Mouse (Mus musculus) heart, postnatal 36 days (tissue): Measurements from ENCODE around the gene Naa38. TPM values are rescaled to one million over a fixed set of nuclear protein-coding genes. Genes with fewer than 3 reads are reported as not detected.

Experiments
- DNase-seq, 2 experiments: peaks; one replicate each; pipeline ENCODE4 v3.0.0; 2021 to 2022
- intact Hi-C: fragments of 180-260 bp; cut with DNase I; formaldehyde crosslinking; loops from one replicate; pipeline ENCODE4 v1.15.1; 2025
- total RNA-seq, 2 experiments: library from RNA; stranded (reverse); gene quantifications; 2 replicates each; pipeline ENCODE4 v1.2.3; 2021

Gene Naa38
- total RNA-seq, 2 experiments from 2014 or later, result 101 to 103 TPM

DNA sequence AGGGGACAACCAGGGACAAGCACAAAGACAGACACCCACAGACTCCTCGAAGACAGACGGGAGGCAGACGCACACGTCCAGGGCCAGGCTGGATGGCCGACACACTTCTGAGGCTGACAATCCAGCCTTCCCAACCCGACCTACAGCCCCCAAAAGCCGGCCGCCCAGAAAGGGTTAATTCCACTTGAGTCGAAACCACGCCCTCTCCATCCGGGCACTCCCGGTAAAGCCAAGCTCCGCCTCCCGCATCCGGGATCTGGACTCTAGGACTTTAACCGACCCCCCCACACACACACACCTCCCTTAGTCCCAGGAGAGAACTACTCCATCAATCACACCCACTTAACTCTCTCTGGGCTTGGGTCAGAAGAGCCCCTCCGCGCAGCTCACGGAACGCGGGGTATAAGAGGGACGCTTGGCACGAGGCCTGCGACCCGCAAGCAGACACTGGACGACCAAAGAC lies 15.8 kb downstream of the Naa38 start:
- peak; percentile 93 to 95 for DNase-seq
- intact Hi-C loops, result loop anchor here (10.0 kb wide), 2 partner anchors 584 to 824 kb away; partner anchors contain the start of genes 0610010K14Rik, Gabarap, Gm21988 and Phf23

DNA sequence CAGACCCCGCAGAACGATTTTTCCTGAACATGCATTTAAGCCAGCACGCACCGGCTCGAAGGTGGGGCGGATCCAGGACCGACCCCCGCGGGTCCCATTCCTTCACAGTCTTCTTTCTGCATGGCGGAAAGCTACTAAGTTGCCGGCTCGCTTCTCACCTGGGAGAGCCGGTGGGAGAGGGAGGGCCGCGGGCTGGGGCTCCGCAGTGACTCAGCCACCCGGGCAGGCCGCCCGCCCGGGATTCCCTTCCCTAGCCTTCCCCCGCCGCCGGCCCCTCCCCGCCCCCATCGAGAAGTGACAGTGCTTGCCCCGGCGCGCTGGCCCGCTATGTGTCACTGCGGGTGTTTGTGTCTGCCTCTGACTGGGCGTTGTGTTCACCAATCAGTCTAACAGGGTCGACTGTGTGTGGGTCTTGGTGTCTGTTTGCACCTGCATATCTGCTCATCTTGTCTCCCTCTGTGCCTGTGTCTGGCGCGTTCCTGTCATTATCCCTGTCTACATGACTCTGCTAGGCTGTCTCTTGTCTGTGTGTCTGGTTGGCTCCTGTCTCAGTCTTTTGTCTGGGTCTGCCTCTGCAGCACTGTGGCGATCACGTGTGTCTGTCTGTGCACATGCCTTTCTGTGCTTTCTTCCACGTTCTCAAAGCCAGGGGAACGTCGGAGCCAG lies 16.4 kb downstream of the Naa38 start:
- intact Hi-C loops, result loop anchor here (10.0 kb wide), 2 partner anchors 583 to 823 kb away; partner anchors contain the start of genes 0610010K14Rik, Gabarap, Gm21988 and Phf23
- DNase-seq, result peak; percentile 73 to 82

DNA sequence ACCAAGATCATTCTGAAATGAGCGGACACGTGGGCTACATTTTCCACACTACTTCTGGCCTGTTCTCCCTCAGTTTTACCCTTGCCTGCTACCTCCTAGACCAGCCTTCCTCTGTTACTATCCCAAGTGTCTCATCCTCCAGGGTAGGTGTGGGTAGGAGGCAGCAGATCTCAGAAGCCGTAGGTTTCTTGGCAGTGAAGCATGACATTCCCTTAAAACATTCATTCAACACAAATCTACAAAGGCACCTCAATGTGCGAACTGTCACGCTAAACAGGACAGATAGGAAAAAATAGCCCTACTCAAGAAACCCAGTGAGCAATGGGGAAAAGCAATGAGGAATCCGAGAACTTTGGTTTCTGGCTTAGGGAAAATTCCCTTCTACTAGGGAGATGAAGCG lies 17.3 kb downstream of the Naa38 start:
- no peak for DNase-seq
- intact Hi-C loops, result loop anchor here (10.0 kb wide), 2 partner anchors 582 to 822 kb away; partner anchors contain the start of genes 0610010K14Rik, Gabarap, Gm21988 and Phf23

DNA sequence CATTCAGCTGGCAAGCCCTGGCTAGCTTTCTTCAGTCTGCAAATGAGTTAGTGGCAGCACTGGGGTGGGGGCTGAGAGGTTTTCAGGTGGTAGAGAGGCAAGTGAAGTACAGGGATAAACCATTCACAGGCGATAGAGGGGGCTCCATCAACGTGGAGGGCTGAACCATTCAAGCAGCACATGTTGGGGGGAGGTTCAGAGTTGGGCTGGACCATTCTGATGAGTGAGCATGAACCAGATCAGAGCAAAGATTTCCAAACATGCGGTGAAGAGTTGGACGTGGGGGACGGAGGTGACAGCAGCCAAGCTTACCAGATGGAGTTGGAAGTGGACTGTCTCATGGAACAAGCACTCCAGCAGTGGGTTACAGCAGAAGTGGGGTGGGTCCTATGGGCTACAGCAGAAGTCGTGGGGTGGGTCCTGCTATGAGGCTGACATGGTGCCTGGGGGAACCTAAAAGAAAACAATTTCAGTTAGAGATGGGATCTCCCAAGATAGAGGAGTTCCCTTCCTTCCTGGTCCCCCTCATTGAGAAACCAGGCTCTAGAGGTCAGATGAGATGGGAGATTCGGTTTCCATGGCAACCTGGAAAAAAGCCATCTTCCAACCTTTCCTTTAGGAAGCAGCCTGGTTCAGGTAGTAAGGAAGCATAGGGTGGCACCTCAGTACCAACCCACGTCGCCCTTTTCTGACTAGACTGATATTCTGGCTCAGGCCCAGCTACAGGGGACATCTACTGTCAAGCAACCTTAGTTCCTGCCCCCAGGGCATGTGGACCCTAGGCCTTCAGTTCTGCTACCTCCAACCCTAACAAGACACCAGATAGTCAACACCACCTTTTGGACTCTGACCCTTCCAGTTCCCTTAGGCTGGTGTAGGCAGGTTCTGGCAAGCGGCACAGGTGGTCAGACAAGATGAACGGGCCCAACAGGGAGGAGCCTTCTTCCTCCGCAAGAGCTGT lies 18.2 kb downstream of the Naa38 start, which contains the start of gene Kdm6b:
Gene Kdm6b, minus strand, starts transcription at position 455 of the 961 bp plus-strand sequence.
- no peak for DNase-seq
- intact Hi-C loops, result loop anchor here (10.0 kb wide), 2 partner anchors 581 to 821 kb away; partner anchors contain the start of genes 0610010K14Rik, Gabarap, Gm21988 and Phf23

DNA sequence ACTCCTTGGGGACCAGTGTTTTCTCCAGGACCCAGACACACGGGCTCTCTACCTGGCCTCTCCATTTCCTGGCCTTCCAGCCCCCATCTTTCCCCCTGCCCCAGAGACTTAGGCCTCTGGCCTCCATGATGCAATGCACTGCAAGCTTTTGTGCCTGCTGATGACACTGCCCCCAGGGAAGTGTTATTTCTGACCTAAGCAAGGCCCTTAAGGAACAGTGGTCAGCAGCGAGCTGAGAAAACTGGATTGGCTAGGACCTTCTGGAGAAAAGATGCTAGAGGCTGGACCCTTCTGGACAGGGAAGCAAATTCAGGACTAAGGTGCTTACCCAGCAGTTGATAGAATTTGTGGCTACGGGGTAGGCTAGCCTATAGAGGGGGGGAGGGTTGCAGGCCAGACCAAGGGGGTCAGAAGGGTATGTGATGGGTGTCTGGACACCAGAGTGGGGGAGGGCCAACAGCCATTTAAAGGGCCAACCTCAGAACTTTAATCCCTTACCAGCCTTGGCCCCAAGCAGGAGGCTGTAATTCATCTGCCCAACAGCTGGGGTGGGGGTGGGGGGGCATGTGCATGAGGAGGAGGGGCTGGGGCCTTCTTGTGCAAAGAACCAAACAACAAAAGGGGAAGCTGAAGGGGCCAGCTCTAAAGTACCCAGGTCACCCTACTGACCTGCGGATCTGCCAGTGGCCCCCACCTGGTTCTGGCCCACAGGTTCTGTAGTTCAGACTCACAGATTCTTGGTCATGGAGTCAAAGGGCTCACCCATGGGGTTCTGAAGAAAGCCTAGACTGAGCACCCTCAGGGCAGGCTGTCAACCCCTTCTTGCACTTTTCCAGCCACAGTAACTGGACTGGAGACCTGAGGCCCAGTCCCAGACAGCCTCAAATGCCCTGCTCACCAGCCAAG lies 19.4 kb downstream of the Naa38 start:
- DNase-seq, result no peak
- intact Hi-C loops, result loop anchor here (5.0 to 10.0 kb wide), 4 partner anchors 302 to 820 kb away; partner anchors contain the start of genes 0610010K14Rik, Gabarap, Gm21988 and Per1

DNA sequence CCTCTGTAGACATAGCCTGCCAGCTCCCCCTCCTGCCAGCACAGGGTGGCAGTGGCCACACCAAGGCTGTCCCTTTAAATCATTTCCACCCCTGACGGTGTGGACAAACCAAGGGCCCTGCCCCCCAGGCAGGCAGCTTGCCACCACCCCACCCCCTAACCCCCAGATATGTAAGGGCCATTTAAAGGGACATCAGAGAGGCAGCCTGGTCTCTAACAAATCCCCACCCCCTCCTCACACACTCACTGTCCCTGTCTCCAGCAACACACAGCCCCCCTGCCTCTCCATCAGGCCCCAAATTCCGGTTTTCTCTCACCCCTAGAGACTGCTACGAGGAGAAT lies 20.0 kb downstream of the Naa38 start:
- DNase-seq, result peak; percentile 48 to 56
- intact Hi-C loops, result loop anchor here (5.0 to 10.0 kb wide), 4 partner anchors 303 to 820 kb away; partner anchors contain the start of genes 0610010K14Rik, Gabarap, Gm21988 and Per1

DNA sequence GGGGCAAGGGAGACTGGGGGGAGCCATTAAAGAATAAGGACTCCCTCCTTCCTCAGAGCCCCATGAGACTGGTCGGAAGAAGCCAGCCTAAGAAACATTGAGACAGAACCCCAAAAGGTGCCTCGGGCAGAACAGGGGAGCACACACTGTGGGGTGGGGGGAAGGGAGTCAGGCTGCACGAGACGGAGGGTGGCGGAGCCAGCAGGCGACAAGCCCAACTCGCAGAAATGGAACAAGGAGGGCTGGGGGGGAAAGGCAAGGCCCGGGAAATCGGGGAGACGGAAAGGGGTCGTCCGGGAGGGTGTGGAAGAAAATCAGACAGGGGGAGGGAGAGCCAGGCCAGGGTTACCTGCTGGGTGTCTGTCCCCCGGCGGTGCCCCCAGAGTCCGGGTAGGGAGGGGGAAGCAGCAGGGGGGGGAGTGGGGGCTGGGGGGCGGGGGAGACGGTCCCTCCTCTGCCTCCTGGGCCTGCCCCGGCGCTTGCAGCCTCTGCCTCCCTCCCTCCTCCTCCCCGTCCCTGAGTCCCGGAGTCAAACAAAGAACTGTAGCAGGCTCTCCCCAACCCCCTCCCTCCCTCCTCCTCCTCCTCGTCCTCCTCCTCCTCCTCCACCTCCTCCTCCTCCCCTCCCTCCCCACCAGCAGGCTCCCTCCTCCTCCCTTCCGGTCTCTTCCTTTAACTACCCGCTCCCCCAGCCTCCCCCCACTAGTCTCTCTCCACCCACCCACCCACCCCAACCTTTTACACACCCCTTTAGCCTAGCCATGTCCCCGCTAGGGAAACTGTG lies 20.6 kb downstream of the Naa38 start:
- intact Hi-C loops, result loop anchor here (5.0 to 10.0 kb wide), 4 partner anchors 304 to 819 kb away; partner anchors contain the start of genes 0610010K14Rik, Gabarap, Gm21988 and Per1
- peak in 1 of 2 experiments; percentile 56 for DNase-seq

DNA sequence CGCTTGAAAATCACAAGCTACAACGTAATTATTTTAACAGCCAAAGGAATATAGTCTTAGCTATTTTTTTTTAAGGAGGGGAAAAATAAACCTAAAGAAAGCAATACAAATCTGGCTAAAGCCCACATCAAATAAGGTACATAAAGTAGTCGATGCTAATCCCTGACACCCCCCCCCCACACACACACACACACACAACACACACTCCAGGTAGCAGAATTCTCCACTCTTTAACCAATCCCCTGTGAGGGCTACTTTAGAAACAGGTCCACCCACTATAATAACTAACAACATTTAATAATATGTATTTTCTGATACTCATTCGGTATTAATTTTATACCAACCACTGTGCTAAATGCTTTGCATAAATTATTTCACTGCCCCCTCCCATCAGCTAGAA lies 21.2 kb downstream of the Naa38 start:
- no peak for DNase-seq
- intact Hi-C loops, result loop anchor here (5.0 to 10.0 kb wide), 4 partner anchors 304 to 818 kb away; partner anchors contain the start of genes 0610010K14Rik, Gabarap, Gm21988 and Per1

DNA sequence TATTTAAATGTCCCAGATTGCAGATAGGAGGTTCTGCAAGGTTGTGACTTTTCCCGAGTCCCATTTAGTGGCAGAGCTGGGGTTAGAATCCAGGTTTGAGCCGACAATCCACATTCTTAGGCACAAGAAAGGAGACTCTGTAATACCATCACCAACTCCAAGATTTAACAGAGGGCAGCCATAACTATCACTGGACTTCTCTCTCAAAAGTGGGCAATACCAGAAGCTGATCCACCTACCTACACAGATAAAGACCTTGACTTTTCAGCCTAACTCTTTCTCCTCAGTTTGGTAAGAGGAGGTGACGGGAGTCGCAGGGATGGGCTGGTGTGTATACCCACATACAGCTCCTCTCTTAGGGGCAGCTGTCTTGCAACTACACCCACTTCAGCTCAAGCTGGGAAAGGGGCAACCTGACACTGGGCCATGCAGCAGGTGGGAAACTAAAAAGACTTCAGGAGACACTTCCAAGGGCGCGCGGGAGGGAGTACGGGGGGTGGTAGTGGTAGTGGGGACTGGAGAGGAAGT lies 21.7 kb downstream of the Naa38 start:
- DNase-seq, result no peak
- intact Hi-C loops, result loop anchor here (5.0 to 10.0 kb wide), 4 partner anchors 305 to 818 kb away; partner anchors contain the start of genes 0610010K14Rik, Gabarap, Gm21988 and Per1

DNA sequence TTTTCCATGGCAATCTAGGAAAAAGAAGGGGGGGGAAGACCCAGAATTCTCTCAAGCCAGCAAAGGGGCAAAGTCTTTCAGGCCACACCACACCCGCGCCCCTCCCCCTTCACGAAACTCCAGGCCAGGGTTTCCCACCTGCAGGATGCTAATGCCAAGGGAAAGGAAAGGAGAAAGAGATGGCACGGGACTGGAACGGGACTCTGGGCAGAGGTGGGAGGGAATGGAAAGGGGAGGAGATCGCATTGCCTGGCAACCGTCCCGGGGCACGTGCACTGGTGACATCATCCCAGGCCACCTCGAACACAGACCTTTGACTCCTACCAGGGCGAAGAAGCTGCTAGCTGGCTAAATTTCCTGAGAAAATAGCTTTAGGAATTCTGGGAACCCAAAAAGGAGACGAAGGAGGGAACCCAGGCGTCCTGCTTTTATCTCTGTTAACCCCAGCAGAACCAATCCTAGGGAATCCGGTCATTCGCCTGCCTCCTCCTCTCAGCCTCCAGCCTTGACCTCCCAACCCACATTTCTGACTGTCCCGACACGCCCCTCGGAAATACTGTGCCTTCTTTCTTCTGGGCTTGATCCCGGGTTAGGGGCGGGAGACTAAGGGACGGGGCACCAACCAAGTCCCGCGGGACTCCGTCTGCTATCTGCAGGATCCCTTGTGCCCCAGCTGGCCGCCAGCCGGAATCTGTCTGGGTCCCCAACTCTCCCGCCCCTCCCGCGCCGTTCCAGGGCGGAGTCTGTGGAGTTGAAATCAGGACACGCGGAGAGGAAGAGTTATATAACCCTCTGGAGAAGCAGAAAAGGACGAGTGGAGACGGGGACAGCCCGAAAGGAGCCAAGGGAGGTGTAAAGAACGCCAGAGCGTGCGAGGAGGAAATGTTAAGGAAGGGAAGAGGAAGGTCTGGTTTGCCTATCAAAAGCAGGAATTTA lies 22.4 kb downstream of the Naa38 start:
- intact Hi-C loops, result loop anchor here (1.0 to 10.0 kb wide), 6 partner anchors 8 to 817 kb away; partner anchors contain the start of genes 0610010K14Rik, Gabarap, Gm21988 and Per1

DNA sequence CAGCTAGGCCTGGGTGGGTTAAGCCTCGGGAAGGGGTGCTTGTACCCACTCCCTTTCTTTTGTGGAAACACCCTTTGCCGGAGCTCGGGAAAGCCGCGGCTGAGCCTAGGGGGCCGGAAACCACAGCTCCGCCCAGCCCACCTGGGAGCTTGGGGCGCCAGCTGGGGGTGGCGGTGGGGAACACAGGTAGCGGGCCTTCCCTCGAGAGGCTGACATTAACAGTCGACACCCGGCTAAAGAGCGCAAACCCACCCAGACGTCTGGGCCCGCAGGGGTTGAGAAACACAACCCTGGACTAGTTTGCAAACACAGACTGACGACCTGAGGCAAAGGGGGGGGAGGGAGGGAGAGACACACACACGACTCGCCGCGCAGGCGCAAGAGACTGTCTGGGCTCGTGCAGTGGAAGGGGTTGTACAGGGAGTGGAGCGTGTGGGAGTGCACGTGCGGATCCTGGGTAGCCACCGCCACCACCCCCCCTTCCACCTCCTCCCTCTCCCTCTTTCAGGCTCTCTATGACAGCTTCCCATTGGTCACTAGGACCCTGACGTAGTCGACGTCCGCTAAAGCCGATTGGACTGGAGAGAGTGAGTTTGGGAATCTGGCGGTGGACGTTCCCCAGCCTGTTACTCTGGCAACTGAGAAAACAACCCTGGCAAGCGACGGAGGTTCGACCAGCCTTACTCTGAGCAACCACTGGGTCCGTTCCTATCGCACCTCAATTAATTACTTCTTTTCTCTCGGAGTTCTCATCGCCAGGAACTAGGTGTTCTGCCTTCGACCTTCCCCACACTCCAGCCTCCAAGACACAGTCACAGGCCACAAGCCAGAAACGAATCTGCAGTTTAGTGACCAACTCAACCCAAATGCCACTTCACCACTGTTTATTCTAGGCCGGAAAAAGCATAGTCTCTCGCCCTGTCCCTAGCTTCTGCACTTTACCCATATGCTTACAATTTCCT lies 23.5 kb downstream of the Naa38 start:
- intact Hi-C loops, result loop anchor here (1.0 to 10.0 kb wide), 6 partner anchors 9 to 816 kb away; partner anchors contain the start of genes 0610010K14Rik, Gabarap, Gm21988 and Per1
- peak; percentile 84 to 86 for DNase-seq

More for the DNA sequence above, 22.4 kb downstream of the Naa38 start:
- peak; percentile 92 to 93 for DNase-seq

DNA sequence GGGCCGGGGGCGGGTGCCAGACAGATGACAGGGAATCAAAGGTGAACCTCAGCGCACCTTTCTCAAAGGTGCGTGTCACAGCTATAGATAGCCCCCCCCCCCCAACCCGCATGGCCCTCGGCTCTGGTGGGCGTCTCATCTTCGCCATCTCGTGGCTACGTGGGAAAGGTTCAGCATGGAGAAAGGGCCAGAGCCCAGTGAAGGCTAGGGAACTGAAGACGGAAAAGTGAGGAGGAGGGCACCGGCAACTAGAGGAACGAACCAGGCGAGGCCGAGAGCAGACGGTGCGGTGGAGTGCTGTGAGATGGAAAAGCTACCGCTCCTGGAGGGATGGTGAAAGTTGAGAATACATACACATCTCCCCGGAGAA lies 24.1 kb downstream of the Naa38 start:
- intact Hi-C loops, result loop anchor here (2.0 to 10.0 kb wide), 5 partner anchors 19 to 815 kb away; partner anchors contain the start of genes 0610010K14Rik, Gabarap, Gm21988 and Per1
- DNase-seq, result peak in 1 of 2 experiments; percentile 59

DNA sequence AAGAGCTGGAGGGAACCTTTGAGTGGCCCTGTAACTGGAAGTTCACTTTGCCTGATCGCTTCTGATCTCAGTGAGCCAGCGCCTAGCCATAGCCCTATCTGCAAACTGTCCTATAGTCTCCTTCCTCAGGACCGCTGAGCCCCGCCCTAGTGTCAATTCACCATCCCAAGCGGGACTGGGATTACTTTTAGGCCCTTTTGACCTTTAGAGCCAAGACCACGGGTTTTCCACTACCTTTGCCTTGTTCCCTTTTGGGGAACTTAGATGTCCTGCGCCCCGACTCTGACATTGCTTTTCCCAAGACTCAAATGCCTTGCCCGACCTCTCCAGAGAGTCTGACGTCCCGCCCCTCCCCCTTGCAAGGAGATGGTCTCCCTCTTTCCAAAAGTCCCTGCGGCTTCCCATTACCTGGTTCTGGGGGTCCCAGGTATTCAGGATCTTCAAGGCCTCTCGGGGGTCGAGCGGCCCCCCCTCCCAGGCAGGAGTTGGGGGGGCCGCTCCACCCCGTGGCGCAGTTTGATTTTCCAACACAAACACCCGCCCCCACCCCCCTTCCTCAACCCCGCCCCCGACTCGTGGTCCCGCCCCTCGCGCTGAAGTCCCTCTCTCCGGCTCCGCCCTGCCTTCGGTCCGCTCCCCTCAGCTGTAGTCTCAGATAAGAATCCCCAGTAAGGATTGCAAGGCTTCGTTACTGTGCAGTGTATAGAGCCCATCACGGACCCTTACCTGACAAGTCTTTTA lies 24.7 kb downstream of the Naa38 start:
- DNase-seq, result peak; percentile 64 to 79
- intact Hi-C loops, result loop anchor here (2.0 to 10.0 kb wide), 6 partner anchors 19 to 815 kb away; partner anchors contain the start of genes 0610010K14Rik, Gabarap, Gm21988 and Per1

DNA sequence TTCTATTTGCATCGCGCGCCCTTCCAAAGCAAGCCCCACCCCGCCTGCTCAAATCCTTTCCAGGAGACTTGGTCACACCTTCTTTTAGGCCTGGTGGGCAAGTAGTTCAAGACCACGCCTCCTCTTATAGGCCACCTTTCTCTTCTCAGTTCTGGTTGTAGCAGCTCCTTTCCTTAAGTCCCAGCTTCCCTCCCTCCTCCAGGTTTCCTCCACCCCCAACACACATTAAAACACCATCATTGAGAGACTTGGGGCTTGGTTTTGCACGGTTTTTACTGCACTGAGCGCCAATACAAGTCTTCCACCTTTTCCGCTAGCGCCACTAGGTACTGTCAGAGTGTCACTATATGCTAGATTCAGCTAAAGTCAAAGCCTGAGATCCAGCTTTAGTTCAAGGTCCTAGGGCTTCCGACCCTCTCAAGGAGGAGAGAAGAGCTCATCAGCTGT lies 25.3 kb downstream of the Naa38 start:
- intact Hi-C loops, result loop anchor here (2.0 kb wide), 1 partner anchor 56 kb away; no protein-coding TSS in a partner anchor
- DNase-seq, result no peak
